ENCODE assay signal across 20 mouse cellular contexts in the genomic region with DNA sequence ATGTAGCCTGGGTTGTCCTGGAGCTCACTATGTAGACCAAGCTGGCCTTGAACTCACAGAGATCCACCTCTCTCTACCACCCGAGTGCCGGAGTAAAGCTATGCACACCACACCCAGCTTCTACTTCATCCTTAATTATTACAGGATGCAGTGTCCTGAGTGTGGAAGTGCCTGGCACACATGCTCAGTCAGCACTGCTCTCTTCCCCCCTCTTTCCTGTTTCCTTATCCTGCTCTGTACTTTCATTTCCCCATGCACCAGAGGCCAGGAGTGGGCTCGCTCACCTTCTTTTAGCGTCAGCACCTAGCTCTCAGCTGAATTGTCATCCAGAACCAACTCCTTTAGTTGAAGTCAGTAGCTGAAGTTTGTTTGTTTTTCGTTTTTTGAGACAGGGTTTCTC. TPM values are rescaled to one million over a fixed set of nuclear protein-coding genes. Genes with fewer than 3 reads are reported as not detected.
"Had no signal": no experiment of that assay in that cellular context is flagged by ENCODE, and none has a peak within 500 bp of the region (broad histone marks: within the 10 kb centered on the region; RNA-seq: fewer than 3 reads in every experiment).

No protein-coding gene starts in this region.

- H3K36me3 ChIP-seq: lung, embryonic 15.5 days; midbrain, embryonic 10.5 days; midbrain, embryonic 12.5 days; neural tube, embryonic 13.5 days; neural tube, embryonic 15.5 days had no signal

- H3K4me3 ChIP-seq: lung, embryonic 15.5 days; midbrain, embryonic 10.5 days; midbrain, embryonic 12.5 days; myocyte; neural tube, embryonic 13.5 days; neural tube, embryonic 15.5 days had no signal

- DNase-seq: lung, adult 18-20 months; lung, postnatal 14 days; lung, postnatal 4 days; midbrain, embryonic 14.5 days; retina, postnatal 1 day; right cerebral cortex, adult 18-20 months; right cerebral cortex, postnatal 25 days; right cerebral cortex, postnatal 4 days; spleen, adult 18-20 months; thymus, adult 18-20 months; thymus, postnatal 14 days; thymus, postnatal 36 days had no signal

- H3K27ac ChIP-seq: lung, embryonic 15.5 days; midbrain, embryonic 10.5 days; midbrain, embryonic 12.5 days; neural tube, embryonic 13.5 days; neural tube, embryonic 15.5 days had no signal

RNA-seq across cellular contexts. Expression of a gene that starts 5.4 kb away (rescaled TPM):
- total RNA-seq: megakaryocyte, adult 5-6 weeks; megakaryocyte-erythroid progenitor cell, adult 5-6 weeks had no signal
